Mouse (Mus musculus): ENCODE results near the gene Pear1. TPM values are rescaled to one million over a fixed set of nuclear protein-coding genes. Genes with fewer than 3 reads are reported as not detected.

Pear1 gene
- polyA plus RNA-seq, 1 experiment from 2014 or later, result 13.1 TPM

DNA sequence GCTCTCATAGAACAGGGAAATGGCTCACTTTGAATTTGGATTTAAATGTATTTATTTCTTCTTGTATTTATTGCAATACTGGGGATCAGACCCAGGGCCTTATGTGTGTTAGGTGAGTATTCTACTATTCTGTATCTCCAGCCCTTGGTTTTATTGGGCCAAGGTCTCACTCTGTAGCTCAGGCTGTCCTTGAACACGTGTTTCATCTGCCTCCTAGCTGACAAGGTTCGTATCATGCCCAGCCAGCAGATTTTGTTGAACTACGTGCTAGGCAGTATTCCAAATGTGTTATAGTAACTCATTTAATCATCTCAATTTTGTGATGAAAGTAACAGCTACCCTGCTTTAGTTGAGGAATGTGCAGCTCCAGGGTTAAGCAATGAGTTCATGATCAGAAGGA lies 82.1 kb downstream of the Pear1 start:
- H3K9ac ChIP-seq, result no peak overlapping the region
- H3K36me3 ChIP-seq, result peaks cover 29% of the 10 kb centered on the region
- 87% methylated on average over 3 of the region's 3 CpGs for WGBS
- no peaks in the 10 kb centered on the region for H3K9me3 ChIP-seq
- H3K4me3 ChIP-seq, result no peak overlapping the region
- H3K4me1 ChIP-seq (replicated peaks), result peaks cover 11% of the 10 kb centered on the region
- no peak for ATAC-seq (ENCODE audit: low read depth)
- H3K27me3 ChIP-seq, result no peaks in the 10 kb centered on the region
- no peak overlapping the region for H3K27ac ChIP-seq (replicated peaks)
- H3K4me2 ChIP-seq, result no peak overlapping the region

- Histone ChIP-seq H3K4me1 (replicated peaks) (no peaks in the 10 kb centered on the region), H3K9ac (no peak overlapping the region), H3K9me3 (no peaks in the 10 kb centered on the region), H3K27ac (replicated peaks) (no peak overlapping the region), H3K4me2 (no peak overlapping the region), H3K36me3 (peaks cover 60% of the 10 kb centered on the region), H3K4me3 (no peak overlapping the region), H3K27me3 (no peaks in the 10 kb centered on the region)
- ATAC-seq (ENCODE audit: low read depth), result no peak
- 71% methylated on average over 5 of the region's 5 CpGs for WGBS
Measured at GRCm38 (mm10) chr3:87738906-87739305, 85.2 kb downstream of the Pear1 start.

GRCm38 (mm10) chr3:87735335-87735734 lies 88.8 kb downstream of the Pear1 start:
- H3K4me3 ChIP-seq, result no peak overlapping the region
- no peaks in the 10 kb centered on the region for H3K9me3 ChIP-seq
- no peaks in the 10 kb centered on the region for H3K27me3 ChIP-seq
- no peak overlapping the region for H3K9ac ChIP-seq
- 87% methylated on average over 9 of the region's 9 CpGs for WGBS
- no peak overlapping the region for H3K4me2 ChIP-seq
- H3K4me1 ChIP-seq (replicated peaks), result no peaks in the 10 kb centered on the region
- no peak overlapping the region for H3K27ac ChIP-seq (replicated peaks)
- H3K36me3 ChIP-seq, result peaks cover 91% of the 10 kb centered on the region
- ATAC-seq (ENCODE audit: low read depth), result no peak

GRCm38 (mm10) chr3:87733984-87734761 lies 89.9 kb downstream of the Pear1 start:
- no peak for ATAC-seq (ENCODE audit: low read depth)
- no peak overlapping the region for H3K4me2 ChIP-seq
- H3K4me3 ChIP-seq, result no peak overlapping the region
- H3K27ac ChIP-seq (replicated peaks), result no peak overlapping the region
- peaks cover 97% of the 10 kb centered on the region for H3K36me3 ChIP-seq
- no peaks in the 10 kb centered on the region for H3K4me1 ChIP-seq (replicated peaks)
- WGBS, result 86% methylated on average over 11 of the region's 11 CpGs
- no peak overlapping the region for H3K9ac ChIP-seq
- no peaks in the 10 kb centered on the region for H3K9me3 ChIP-seq
- no peaks in the 10 kb centered on the region for H3K27me3 ChIP-seq

GRCm38 (mm10) chr3:87733098-87733497 lies 91.0 kb downstream of the Pear1 start:
- Histone ChIP-seq H3K27me3 (no peaks in the 10 kb centered on the region), H3K4me2 (no peak overlapping the region), H3K9me3 (no peaks in the 10 kb centered on the region), H3K27ac (replicated peaks) (no peak overlapping the region), H3K4me3 (no peak overlapping the region), H3K9ac (no peak overlapping the region), H3K36me3 (peaks cover 99% of the 10 kb centered on the region), H3K4me1 (replicated peaks) (no peaks in the 10 kb centered on the region)
- 90% methylated on average over 4 of the region's 4 CpGs for WGBS
- ATAC-seq (ENCODE audit: low read depth), result no peak

DNA sequence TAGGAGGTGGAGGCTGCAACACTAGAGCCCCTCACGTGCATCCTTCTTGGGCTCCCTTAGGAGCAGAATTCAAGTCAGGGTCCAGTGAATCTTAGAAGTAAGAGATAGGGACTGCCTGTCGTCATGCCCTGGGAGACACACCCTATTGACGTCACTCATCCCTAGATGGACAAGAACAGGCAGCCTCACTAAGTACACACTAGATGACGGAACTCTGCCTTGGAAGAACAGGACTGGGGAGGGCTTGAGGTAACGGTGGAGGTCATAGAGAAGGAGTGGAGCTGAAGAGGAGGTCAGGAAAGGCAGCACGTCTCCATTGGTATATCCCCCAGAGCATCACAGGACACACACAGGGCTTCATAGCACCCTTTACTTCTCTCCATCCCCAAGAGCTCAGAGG lies 95.4 kb downstream of the Pear1 start:
- Histone ChIP-seq H3K27me3 (no peaks in the 10 kb centered on the region), H3K4me3 (no peak overlapping the region), H3K4me1 (replicated peaks) (no peaks in the 10 kb centered on the region), H3K27ac (replicated peaks) (no peak overlapping the region), H3K36me3 (peaks cover 98% of the 10 kb centered on the region), H3K4me2 (no peak overlapping the region), H3K9ac (no peak overlapping the region), H3K9me3 (no peaks in the 10 kb centered on the region)
- WGBS, result 90% methylated on average over 6 of the region's 6 CpGs
- ATAC-seq (ENCODE audit: low read depth), result no peak

- H3K27ac ChIP-seq (replicated peaks), result no peak overlapping the region
- 96% methylated on average over 7 of the region's 7 CpGs for WGBS
- no peak overlapping the region for H3K4me3 ChIP-seq
- no peaks in the 10 kb centered on the region for H3K4me1 ChIP-seq (replicated peaks)
- no peaks in the 10 kb centered on the region for H3K9me3 ChIP-seq
- H3K9ac ChIP-seq, result no peak overlapping the region
- H3K4me2 ChIP-seq, result no peak overlapping the region
- no peak for ATAC-seq (ENCODE audit: low read depth)
- peaks cover 98% of the 10 kb centered on the region for H3K36me3 ChIP-seq
- H3K27me3 ChIP-seq, result no peaks in the 10 kb centered on the region
Measured at GRCm38 (mm10) chr3:87726191-87726590, 97.9 kb downstream of the Pear1 start.

DNA sequence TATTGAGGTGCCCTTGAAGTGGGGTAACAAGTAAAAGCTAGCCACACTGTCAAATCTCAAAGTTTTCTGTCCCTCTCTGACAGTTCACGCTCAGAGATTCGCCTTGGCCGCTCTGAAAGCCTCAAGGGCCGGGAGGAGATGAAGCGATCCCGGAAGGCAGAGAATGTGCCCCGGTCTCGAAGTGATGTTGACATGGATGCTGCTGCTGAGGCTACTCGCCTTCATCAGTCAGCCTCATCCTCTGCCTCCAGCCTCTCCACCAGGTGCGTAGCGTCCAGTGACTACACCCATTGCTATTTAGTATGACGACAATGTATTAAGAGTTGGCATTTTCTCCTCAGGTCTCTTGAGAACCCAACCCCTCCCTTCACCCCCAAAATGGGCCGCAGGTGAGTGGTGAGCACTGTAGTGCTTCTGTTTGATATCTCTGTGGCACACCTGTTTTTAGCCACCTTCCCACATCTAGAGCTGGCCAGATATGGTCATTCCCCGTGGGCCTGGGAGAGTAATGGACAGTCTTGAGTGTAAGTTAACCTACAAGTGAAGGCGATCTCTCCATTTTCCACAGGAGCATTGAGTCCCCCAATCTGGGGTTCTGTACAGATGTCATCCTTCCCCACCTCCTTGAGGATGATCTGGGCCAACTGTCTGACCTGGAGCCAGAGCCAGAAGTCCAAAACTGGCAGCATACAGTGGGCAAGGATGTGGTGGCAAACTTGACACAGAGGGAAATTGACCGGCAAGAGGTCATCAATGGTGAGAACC lies 98.5 kb downstream of the Pear1 start:
- Histone ChIP-seq H3K4me3 (no peak overlapping the region), H3K9me3 (no peaks in the 10 kb centered on the region), H3K4me1 (replicated peaks) (no peaks in the 10 kb centered on the region), H3K27ac (replicated peaks) (no peak overlapping the region), H3K27me3 (no peaks in the 10 kb centered on the region), H3K36me3 (peaks cover 98% of the 10 kb centered on the region), H3K9ac (no peak overlapping the region), H3K4me2 (no peak overlapping the region)
- 98% methylated on average over 16 of the region's 16 CpGs for WGBS
- ATAC-seq (ENCODE audit: low read depth), result no peak

GRCm38 (mm10) chr3:87724556-87724955 lies 99.5 kb downstream of the Pear1 start:
- Histone ChIP-seq H3K27me3 (no peaks in the 10 kb centered on the region), H3K36me3 (peaks cover 94% of the 10 kb centered on the region), H3K27ac (replicated peaks) (no peak overlapping the region), H3K4me1 (replicated peaks) (no peaks in the 10 kb centered on the region), H3K4me2 (no peak overlapping the region), H3K9ac (no peak overlapping the region), H3K4me3 (no peak overlapping the region), H3K9me3 (no peaks in the 10 kb centered on the region)
- no peak for ATAC-seq (ENCODE audit: low read depth)
- WGBS, result 65% methylated on average over 6 of the region's 6 CpGs

GRCm38 (mm10) chr3:87718525-87718924 lies 105.6 kb downstream of the Pear1 start:
- H3K27me3 ChIP-seq, result no peaks in the 10 kb centered on the region
- no peak overlapping the region for H3K9ac ChIP-seq
- H3K4me3 ChIP-seq, result no peak overlapping the region
- no peak for ATAC-seq (ENCODE audit: low read depth)
- H3K9me3 ChIP-seq, result no peaks in the 10 kb centered on the region
- H3K4me2 ChIP-seq, result no peak overlapping the region
- H3K36me3 ChIP-seq, result peaks cover 95% of the 10 kb centered on the region
- H3K4me1 ChIP-seq (replicated peaks), result no peaks in the 10 kb centered on the region
- H3K27ac ChIP-seq (replicated peaks), result no peak overlapping the region
- WGBS, result 94% methylated on average over 2 of the region's 2 CpGs

Measured in neural tube, embryonic 13.5 days (tissue).